In the genomic region with DNA sequence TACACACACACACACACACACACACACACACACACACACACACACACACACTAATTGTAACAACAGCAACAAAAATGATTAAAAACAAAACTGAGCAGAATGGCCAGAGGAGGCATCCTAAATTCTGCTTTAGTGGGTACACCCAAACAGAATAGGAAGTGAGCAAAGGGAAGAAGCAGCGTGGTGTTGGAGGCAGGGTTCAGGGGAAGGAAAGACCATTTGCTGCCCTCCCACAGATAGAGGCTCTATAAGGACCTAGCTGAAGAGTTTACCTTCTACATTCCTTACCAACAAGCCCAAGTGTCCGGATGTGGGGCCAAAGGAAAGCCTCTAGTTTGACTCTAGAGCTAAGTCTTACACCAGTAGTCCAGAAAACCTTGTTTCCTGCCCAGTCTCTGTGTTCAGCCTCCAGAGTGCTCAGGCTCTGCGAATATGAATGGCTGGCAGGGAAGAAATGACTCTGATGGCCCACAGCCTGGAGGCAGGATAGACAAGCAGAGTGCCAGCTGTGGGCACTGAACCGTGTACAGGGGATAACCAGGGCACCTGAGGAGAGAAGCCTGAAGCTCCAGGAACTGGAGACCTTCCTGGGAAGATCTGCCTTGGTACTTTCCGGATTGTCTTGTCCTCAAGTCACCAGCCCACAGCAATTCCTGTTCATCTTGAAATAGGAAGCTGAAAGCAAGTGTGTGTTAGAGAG, we compare ENCODE assay signal across 23 mouse cellular contexts. TPM values are rescaled to one million over a fixed set of nuclear protein-coding genes. Genes with fewer than 3 reads are reported as not detected.
DNase-seq lines count a peak whose midpoint lies in the region; ATAC-seq and TF ChIP-seq lines count a peak whose summit lies in the region.
"Had no signal": no experiment of that assay in that cellular context is flagged by ENCODE, and none has a peak within 500 bp of the region (broad histone marks: within the 10 kb centered on the region; RNA-seq: fewer than 3 reads in every experiment).

No protein-coding gene starts in this region.

- no peak overlapping the region for H3K27ac ChIP-seq in kidney, adult 2 months (ENCODE audit: insufficient read depth, low read depth, low read length)
- peak overlapping the region; percentile 47; the same call in 1 of the 2 replicates for H3K27ac ChIP-seq in spleen, adult 2 months (ENCODE audit: insufficient read depth, low read length)
- H3K27ac ChIP-seq: forebrain, embryonic 12.5 days; heart, adult 2 months; heart, embryonic 15.5 days; hindbrain, embryonic 15.5 days; limb, embryonic 13.5 days; liver, embryonic 15.5 days had no signal

- no peak for DNase-seq in cerebellum, adult 9-10 months
- peak; percentile 65 for DNase-seq in kidney, adult 2 months
- DNase-seq in kidney, postnatal 10 days: no peak
- DNase-seq in spleen, adult 2 months (ENCODE audit: low read depth in 1 of 2, low spot score in 2 of 2): no peak
- DNase-seq in spleen, postnatal 36 days (ENCODE audit: low spot score in 2 of 2): no peak
- DNase-seq in MN1 (ENCODE audit: low spot score): no peak
- no peak for DNase-seq in lung, postnatal 25 days (ENCODE audit: low spot score)
- DNase-seq: adrenal gland, postnatal 14 days; heart, adult 2 months; heart, postnatal 4 days; midbrain, embryonic 14.5 days; thymus, postnatal 36 days had no signal

- H3K36me3 ChIP-seq in kidney, adult 2 months (ENCODE audit: control insufficient read depth, insufficient read depth, low read length): no peaks in the 10 kb centered on the region
- no peaks in the 10 kb centered on the region for H3K36me3 ChIP-seq in spleen, adult 2 months (ENCODE audit: control insufficient read depth, insufficient read depth, low read length)
- H3K36me3 ChIP-seq: forebrain, embryonic 12.5 days; G1E; heart, embryonic 15.5 days; hindbrain, embryonic 15.5 days; limb, embryonic 13.5 days; liver, embryonic 15.5 days had no signal

- H3K27me3 ChIP-seq in kidney, adult 2 months (replicated peaks; ENCODE audit: control insufficient read depth, insufficient read depth, low read length): no peaks in the 10 kb centered on the region
- no peaks in the 10 kb centered on the region for H3K27me3 ChIP-seq in spleen, adult 2 months (ENCODE audit: control insufficient read depth, insufficient read depth, low read length)
- H3K27me3 ChIP-seq: forebrain, embryonic 12.5 days; heart, embryonic 15.5 days; hindbrain, embryonic 15.5 days; limb, embryonic 13.5 days; liver, embryonic 15.5 days had no signal

- H3K4me3 ChIP-seq in kidney, adult 2 months (ENCODE audit: insufficient read depth, low read depth, low read length): no peak overlapping the region
- no peak overlapping the region for H3K4me3 ChIP-seq in spleen, adult 2 months (ENCODE audit: extremely low read depth, insufficient read depth, insufficient read length)
- H3K4me3 ChIP-seq: forebrain, embryonic 12.5 days; heart, adult 2 months; heart, embryonic 15.5 days; hindbrain, embryonic 15.5 days; limb, embryonic 13.5 days; liver, embryonic 15.5 days; megakaryocyte, embryonic 14.5 days; myocyte had no signal

- peak; percentile 33; the same call in 1 of the 2 replicates for ATAC-seq in cerebellum, adult (ENCODE audit: insufficient number of reproducible peaks, low FRiP score, low TSS enrichment)
- ATAC-seq: CD4-positive, CD25-positive, alpha-beta regulatory T cell, adult 4 months; intestine, embryonic 16.5 days had no signal

- no peaks in the 10 kb centered on the region for H3K4me1 ChIP-seq in kidney, adult 2 months (ENCODE audit: control insufficient read depth, insufficient read depth, low read length)
- H3K4me1 ChIP-seq in spleen, adult 2 months (ENCODE audit: control insufficient read depth, insufficient read depth, insufficient read length): peaks cover 3% of the 10 kb centered on the region; the same call in 1 of the 2 replicates
- H3K4me1 ChIP-seq: forebrain, embryonic 12.5 days; heart, embryonic 15.5 days; hindbrain, embryonic 15.5 days; limb, embryonic 13.5 days had no signal

- TF ChIP-seq POLR2A in kidney, adult 2 months (IDR thresholded peaks at IDR 0.05; ENCODE audit: low read depth, low read length): no peak
- TF ChIP-seq POLR2A in spleen, adult 2 months (IDR thresholded peaks at IDR 0.05; ENCODE audit: low read depth, low read length): no peak

- WGBS in kidney, adult 2 months: 57% methylated on average over 5 of the region's 5 CpGs
- WGBS in spleen, adult 2 months: 63% methylated on average over 5 of the region's 5 CpGs

- no peak for TF ChIP-seq CTCF in kidney, adult 2 months (conservative IDR thresholded peaks at IDR 0.05; ENCODE audit: insufficient read depth, insufficient read length, low read depth, low read length)
- no peak for TF ChIP-seq CTCF in spleen, adult 2 months (IDR thresholded peaks at IDR 0.05; ENCODE audit: extremely low read depth, insufficient read depth, insufficient read length, insufficient replicate concordance)

RNA-seq across cellular contexts. Expression of gene Mcm5, which starts 41.7 kb away (rescaled TPM):
- polyA plus RNA-seq in kidney, adult 2 months (2012; rRNA removed): 5.7 and 6.0 TPM in 2 replicates
- polyA plus RNA-seq in spleen, adult 2 months (2012; rRNA removed): 34.8 and 44.1 TPM in 2 replicates

RNA-seq across cellular contexts. Expression of gene Hmox1, which starts 57.6 kb away (rescaled TPM):
- 22.5 and 25.7 TPM in 2 replicates for polyA plus RNA-seq in kidney, adult 2 months (2012; rRNA removed)
- 222 and 386 TPM in 2 replicates for polyA plus RNA-seq in spleen, adult 2 months (2012; rRNA removed)
